Mouse (Mus musculus) brain, embryonic 14.5 days (tissue): ENCODE results near the gene Ftsj3.
"Not testable (repeated sequence)": the region's sequence is repeated elsewhere in the genome, so short reads cannot be mapped to it uniquely, and the experiment has no call there.

ENCODE experiments used
- CTCF ChIP-seq: fragments of 200-500 bp; IDR thresholded peaks from 2 replicates; pipeline ENCODE4 v1.5.1; 2012; ENCODE audit warnings: inconsistent platforms, mild to moderate bottlenecking, moderate library complexity, borderline replicate concordance; ENCODE audit not compliant: insufficient read depth, insufficient read length; ENCODE audit errors: extremely low read depth
- POLR2A ChIP-seq: fragments of 200-500 bp; IDR thresholded peaks from 2 replicates; pipeline ENCODE4 v1.6.1; 2012; ENCODE audit warnings: mild to moderate bottlenecking, inconsistent platforms, borderline replicate concordance; ENCODE audit not compliant: poor library complexity, insufficient read depth, insufficient read length, severe bottlenecking; ENCODE audit errors: extremely low read depth

DNA sequence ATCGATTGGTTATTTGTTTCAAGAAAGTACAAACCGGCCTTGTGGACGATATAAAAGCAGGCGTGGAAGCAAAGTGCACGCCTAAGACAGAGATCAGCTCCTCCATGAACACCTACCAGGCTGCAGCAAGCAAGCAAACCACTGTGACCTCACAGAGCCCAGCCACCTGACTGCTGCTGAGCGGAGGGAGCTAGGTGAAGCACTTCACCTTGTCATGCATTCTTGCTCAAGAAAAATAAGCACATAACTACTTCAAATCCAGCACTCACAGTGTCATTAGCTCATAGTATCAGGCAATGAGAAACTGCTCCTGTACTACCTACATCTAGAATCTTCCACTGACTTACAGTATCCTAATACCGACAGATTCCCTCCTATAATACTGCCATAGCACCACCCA, 55.9 kb downstream of the Ftsj3 start:
- not testable (repeated sequence) for TF ChIP-seq POLR2A, CTCF
